Mouse (Mus musculus) brain, embryonic 14.5 days (tissue): ENCODE results near the gene Rhag.

ENCODE experiments used
- CTCF ChIP-seq: fragments of 200-500 bp; IDR thresholded peaks from 2 replicates; pipeline ENCODE4 v1.5.1; 2012; ENCODE audit warnings: inconsistent platforms, mild to moderate bottlenecking, moderate library complexity, borderline replicate concordance; ENCODE audit not compliant: insufficient read depth, insufficient read length; ENCODE audit errors: extremely low read depth
- POLR2A ChIP-seq: fragments of 200-500 bp; IDR thresholded peaks from 2 replicates; pipeline ENCODE4 v1.6.1; 2012; ENCODE audit warnings: mild to moderate bottlenecking, inconsistent platforms, borderline replicate concordance; ENCODE audit not compliant: poor library complexity, insufficient read depth, insufficient read length, severe bottlenecking; ENCODE audit errors: extremely low read depth

- no peak for TF ChIP-seq CTCF
- no peak for TF ChIP-seq POLR2A
Observed at GRCm38 (mm10) chr17:40879528-40879923, 68.6 kb downstream of the Rhag start.
